Mouse (Mus musculus) Patski (cell line): ENCODE data around the gene Kcnj2. TPM values are rescaled to one million over a fixed set of nuclear protein-coding genes. Genes with fewer than 3 reads are reported as not detected.
A peak's percentile ranks its signal among the peaks of the same experiment; 100 is the strongest.

Experiments used
- ATAC-seq: fragments of 100-300 bp; one replicate; pipeline ENCODE4 v1.8.0; 2021
- CTCF ChIA-PET: fragments of 350-600 bp; sonication (Branson Sonifier 250); formaldehyde crosslinking; loops from one replicate; lab custom pipeline; 2022; ENCODE audit warnings: inconsistent platforms; lab: Charles Lee
- POLR2A ChIA-PET: fragments of 350-600 bp; sonication (Branson Sonifier 250); formaldehyde crosslinking; loops from one replicate; lab custom pipeline; 2022; ENCODE audit warnings: antibody characterized with exemption, inconsistent platforms; lab: Charles Lee
- DNase-seq: peaks from one replicate; pipeline ENCODE4 v3.0.0-alpha.2; 2011; ENCODE audit warnings: low read depth, low spot score
- H3K27me3 ChIP-seq: fragments of 371-371 bp; one replicate; pipeline ENCODE4 v1.5.1; 2021
- CTCF ChIP-seq: fragments of 100-300 bp; IDR thresholded peaks from one replicate; pipeline ENCODE4 v1.5.1; 2021
- in situ Hi-C: fragments of 300-500 bp; cut with MboI; formaldehyde crosslinking; loops from 3 replicates; pipeline ENCODE4 v1.11.1; 2018; ENCODE audit warnings: low pct_unique_long_range_greater_than_20kb, mixed read lengths
- polyA plus RNA-seq: library from polyadenylated mRNA; unstranded; gene quantifications from one replicate; pipeline ENCODE4 v1.2.3, GENCODE M21; 2021

The Kcnj2 gene
- polyA plus RNA-seq, 1 experiment from 2014 or later = 1.3 TPM

GRCm38 (mm10) chr11:111059440-111059839 is 6.5 kb upstream of the Kcnj2 start:
- no peak for TF ChIP-seq CTCF
- CTCF ChIA-PET = no interaction called here
- POLR2A ChIA-PET = no interaction called here
- ATAC-seq (no peak), DNase-seq (no peak)
- in situ Hi-C loops = loop anchor here (5.0 kb wide), 1 partner anchor 517 kb away; no protein-coding TSS in a partner anchor
- no peaks in the 10 kb centered on the region for H3K27me3 ChIP-seq

GRCm38 (mm10) chr11:111060216-111060615 is 5.7 kb upstream of the Kcnj2 start:
- in situ Hi-C loops = loop anchor here (10.0 kb wide), 1 partner anchor 695 kb away; no protein-coding TSS in a partner anchor
- no peak for TF ChIP-seq CTCF
- POLR2A ChIA-PET = interaction anchor here (0.6 kb wide), 1 partner anchor 571 kb away, joined by 3 read pairs; no protein-coding TSS in a partner anchor
- CTCF ChIA-PET = no interaction called here
- DNase-seq (no peak), ATAC-seq (no peak)
- H3K27me3 ChIP-seq = no peaks in the 10 kb centered on the region

GRCm38 (mm10) chr11:111064751-111065527 is 1.0 kb upstream of the Kcnj2 start:
- in situ Hi-C loops = loop anchor here (5.0 to 10.0 kb wide), 2 partner anchors 382 to 700 kb away; no protein-coding TSS in a partner anchor
- CTCF ChIA-PET = interaction anchor here (0.7 to 2.8 kb wide), 17 partner anchors 9 to 580 kb away, joined by 3 to 15 read pairs (median 5); partner anchors contain the start of gene Kcnj16
- ATAC-seq = peak; percentile 50
- no peaks in the 10 kb centered on the region for H3K27me3 ChIP-seq
- peak; percentile 93 for TF ChIP-seq CTCF
- POLR2A ChIA-PET = interaction anchor here (0.7 to 1.1 kb wide), 2 partner anchors 395 to 493 kb away, joined by 3 to 6 read pairs; no protein-coding TSS in a partner anchor
- no peak for DNase-seq

GRCm38 (mm10) chr11:111066299-111066691 is 331 bp downstream of the Kcnj2 start:
- DNase-seq (no peak), ATAC-seq (peak; percentile 61)
- ChIA-PET POLR2A (no interaction called here), CTCF (interaction anchor here (2.1 to 2.8 kb wide), 3 partner anchors 11 to 528 kb away, joined by 10 to 15 read pairs (median 12); no protein-coding TSS in a partner anchor)
- in situ Hi-C loops = loop anchor here (5.0 to 10.0 kb wide), 2 partner anchors 381 to 701 kb away; no protein-coding TSS in a partner anchor
- TF ChIP-seq CTCF = no peak
- no peaks in the 10 kb centered on the region for H3K27me3 ChIP-seq

DNA sequence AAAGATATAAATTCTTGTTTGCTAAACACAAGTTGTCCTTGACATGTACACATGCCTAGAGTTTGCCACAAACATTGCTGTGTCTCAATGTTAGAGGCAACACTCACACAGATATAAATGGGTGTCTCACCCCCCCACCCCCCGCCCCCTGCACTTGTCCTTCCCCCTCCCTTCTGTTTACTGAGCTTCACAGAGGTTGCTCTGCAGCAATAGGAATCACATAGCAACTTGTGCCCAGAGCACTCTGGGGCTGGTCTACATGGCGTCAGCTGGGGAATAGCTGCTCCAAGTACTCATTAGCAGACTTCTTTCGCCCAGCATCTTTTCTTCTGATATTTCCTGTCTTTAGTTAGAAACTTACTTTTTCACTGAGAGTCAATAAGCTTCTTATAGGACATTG is 1.8 kb downstream of the Kcnj2 start:
- POLR2A ChIA-PET = interaction anchor here (0.7 kb wide), 1 partner anchor 21 kb away, joined by 3 read pairs; no protein-coding TSS in a partner anchor
- no peak for DNase-seq
- TF ChIP-seq CTCF = no peak
- H3K27me3 ChIP-seq = no peaks in the 10 kb centered on the region
- CTCF ChIA-PET = no interaction called here
- in situ Hi-C loops = loop anchor here (5.0 to 10.0 kb wide), 2 partner anchors 380 to 703 kb away; no protein-coding TSS in a partner anchor
- no peak for ATAC-seq

GRCm38 (mm10) chr11:111070460-111070859 is 4.5 kb downstream of the Kcnj2 start:
- ATAC-seq = no peak
- POLR2A ChIA-PET = no interaction called here
- no peaks in the 10 kb centered on the region for H3K27me3 ChIP-seq
- TF ChIP-seq CTCF = no peak
- CTCF ChIA-PET = interaction anchor here (1.6 kb wide), 1 partner anchor 10 kb away, joined by 5 read pairs; no protein-coding TSS in a partner anchor
- in situ Hi-C loops = no loop called here
- DNase-seq = no peak

DNA sequence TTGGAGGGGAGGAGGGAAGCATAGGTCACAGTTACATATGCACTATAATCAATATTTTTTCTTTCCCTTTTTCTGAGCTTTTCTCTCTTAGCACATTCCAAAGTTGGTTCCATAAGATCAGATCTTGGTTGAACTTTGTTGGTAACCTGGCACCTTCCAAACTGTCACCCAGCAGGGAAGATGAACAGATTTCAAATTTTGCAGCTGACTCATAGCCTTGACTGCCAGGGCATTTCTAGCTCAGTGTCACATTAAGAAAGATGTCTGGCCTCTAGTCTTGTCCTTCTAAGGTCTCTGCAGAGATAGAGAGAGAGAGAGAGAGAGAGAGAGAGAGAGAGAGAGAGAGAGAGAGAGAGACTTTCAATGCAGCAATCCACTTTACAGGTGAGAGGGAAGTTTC is 8.2 kb downstream of the Kcnj2 start:
- no peaks in the 10 kb centered on the region for H3K27me3 ChIP-seq
- TF ChIP-seq CTCF = no peak
- CTCF ChIA-PET = interaction anchor here (1.2 to 1.5 kb wide), 3 partner anchors 9 to 364 kb away, joined by 3 read pairs; no protein-coding TSS in a partner anchor
- DNase-seq = no peak
- in situ Hi-C loops = no loop called here
- no peak for ATAC-seq
- POLR2A ChIA-PET = interaction anchor here (0.6 to 0.7 kb wide), 2 partner anchors 9 to 315 kb away, joined by 3 read pairs; no protein-coding TSS in a partner anchor

- TF ChIP-seq CTCF = no peak
- POLR2A ChIA-PET = no interaction called here
- in situ Hi-C loops = no loop called here
- CTCF ChIA-PET = interaction anchor here (0.9 to 1.8 kb wide), 4 partner anchors 11 to 579 kb away, joined by 3 to 5 read pairs (median 3); no protein-coding TSS in a partner anchor
- H3K27me3 ChIP-seq = peaks cover 3% of the 10 kb centered on the region
- no peak for DNase-seq
- no peak for ATAC-seq
Observed at GRCm38 (mm10) chr11:111078107-111078506, 12.1 kb downstream of the Kcnj2 start.

- H3K27me3 ChIP-seq = peaks cover 6% of the 10 kb centered on the region
- DNase-seq (no peak), ATAC-seq (no peak)
- no peak for TF ChIP-seq CTCF
- in situ Hi-C loops = no loop called here
- CTCF ChIA-PET = no interaction called here
- POLR2A ChIA-PET = interaction anchor here (0.5 kb wide), 1 partner anchor 9 kb away, joined by 3 read pairs; no protein-coding TSS in a partner anchor
Observed at GRCm38 (mm10) chr11:111083009-111083408, 17.0 kb downstream of the Kcnj2 start.

GRCm38 (mm10) chr11:111086933-111087332 is 21.0 kb downstream of the Kcnj2 start:
- DNase-seq (no peak), ATAC-seq (no peak)
- H3K27me3 ChIP-seq = peaks cover 15% of the 10 kb centered on the region
- no peak for TF ChIP-seq CTCF
- ChIA-PET POLR2A (no interaction called here), CTCF (no interaction called here)
- in situ Hi-C loops = no loop called here
